Mouse (Mus musculus) cerebellum, adult 2 months (tissue): Measurements from ENCODE around the gene Bbs10. TPM values are rescaled to one million over a fixed set of nuclear protein-coding genes. Genes with fewer than 3 reads are reported as not detected.

Experiments used
- DNase-seq, 2 experiments: peaks; one replicate each; pipeline ENCODE4 v3.0.0; 2021
- H3K27ac ChIP-seq: fragments of 200-500 bp; 2 replicates; pipeline ENCODE4 v1.5.1; 2012; ENCODE audit warnings: low read length, control low read depth, inconsistent platforms; ENCODE audit not compliant: insufficient read depth
- H3K27me3 ChIP-seq: fragments of 200-500 bp; 2 replicates; pipeline ENCODE4 v1.6.1; 2012; ENCODE audit warnings: inconsistent platforms, mild to moderate bottlenecking, low read length, moderate library complexity; ENCODE audit not compliant: control insufficient read depth, insufficient read depth
- H3K4me1 ChIP-seq: fragments of 200-500 bp; 2 replicates; pipeline ENCODE4 v1.6.1; 2011; ENCODE audit warnings: low read length; ENCODE audit not compliant: control insufficient read depth, insufficient read depth
- H3K4me3 ChIP-seq: fragments of 200-500 bp; replicated peaks from 2 replicates; pipeline ENCODE3; 2011; ENCODE audit warnings: mild to moderate bottlenecking, low read depth, low read length, control low read depth; ENCODE audit not compliant: insufficient read depth
- CTCF ChIP-seq: fragments of 200-500 bp; IDR thresholded peaks from 2 replicates; pipeline ENCODE4 v1.5.1; 2011; ENCODE audit warnings: low read depth, mild to moderate bottlenecking, control low read depth, low read length, moderate library complexity, borderline replicate concordance; ENCODE audit not compliant: insufficient read depth
- POLR2A ChIP-seq: fragments of 200-500 bp; IDR thresholded peaks from 2 replicates; pipeline ENCODE4 v1.6.1; 2011; ENCODE audit warnings: low read length, control low read depth, borderline replicate concordance; ENCODE audit not compliant: insufficient read depth
- WGBS: fragments of 180-500 bp; shearing (Covaris S2); methylation state at CpG from one replicate; pipeline ENCODE4 v1.1.7; 2018; 5-methylcytosine and 5-hydroxymethylcytosine counted together
- polyA plus RNA-seq: library from polyadenylated mRNA; depleted of rRNA; stranded (reverse); fragments of >200 nt; gene quantifications from 2 replicates; pipeline ENCODE4 v1.2.3, GENCODE M21; 2012

Bbs10 gene
- polyA plus RNA-seq, 1 experiment: 3.8 TPM

DNA sequence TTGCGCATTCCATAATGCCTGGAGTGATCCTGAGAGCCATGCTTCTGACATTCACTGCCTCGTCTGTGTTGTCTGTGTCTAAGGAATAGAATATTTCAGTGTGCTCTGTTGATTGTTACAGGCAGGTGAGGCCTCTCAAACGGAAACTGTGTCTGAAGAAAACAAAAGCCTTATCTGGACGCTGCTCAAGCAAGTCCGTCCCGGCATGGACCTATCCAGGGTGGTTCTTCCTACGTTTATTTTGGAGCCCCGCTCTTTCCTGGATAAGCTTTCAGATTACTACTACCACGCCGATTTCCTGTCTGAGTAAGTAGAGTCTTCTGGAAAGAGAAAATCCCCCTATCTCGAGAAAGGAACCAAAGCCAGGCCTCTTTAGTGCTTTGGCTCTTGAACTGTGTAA lies 25.6 kb upstream of the Bbs10 start:
- H3K4me3 ChIP-seq: no peak overlapping the region
- WGBS: 87% methylated on average over 11 of the region's 11 CpGs
- no peak overlapping the region for H3K27ac ChIP-seq
- DNase-seq: no peak
- no peaks in the 10 kb centered on the region for H3K27me3 ChIP-seq
- H3K4me1 ChIP-seq: no peaks in the 10 kb centered on the region
- TF ChIP-seq CTCF (no peak), POLR2A (no peak)

DNA sequence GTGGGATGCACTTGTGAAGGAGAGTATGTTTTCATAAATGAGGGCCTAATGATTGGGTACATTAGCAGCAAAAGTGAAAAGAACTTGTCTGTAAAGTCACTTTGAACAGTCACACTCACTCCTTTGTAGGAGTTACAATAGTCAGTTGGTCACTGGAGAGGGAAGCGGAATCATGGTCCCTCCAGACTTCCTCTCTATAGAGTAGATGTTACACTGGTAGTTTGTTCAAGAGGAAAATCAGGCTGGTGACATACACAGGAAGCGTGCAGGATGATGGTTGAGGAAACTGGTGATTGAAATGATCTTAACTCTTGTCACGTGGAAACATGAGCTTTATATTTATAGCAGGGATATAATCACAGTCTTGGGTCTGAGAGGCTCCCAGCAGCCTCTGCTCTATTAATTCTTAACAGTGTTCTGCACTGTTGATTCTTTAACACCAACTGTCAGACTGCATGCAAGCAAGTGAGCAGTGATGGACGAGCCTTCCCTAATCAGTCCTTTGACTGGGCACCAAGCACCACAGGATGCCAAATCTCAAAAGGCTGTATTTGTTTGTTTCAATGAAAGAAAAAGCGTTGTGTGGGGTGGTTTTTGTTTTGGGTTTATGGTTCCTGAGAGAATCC lies 24.9 kb upstream of the Bbs10 start:
- Histone ChIP-seq H3K27me3 (no peaks in the 10 kb centered on the region), H3K27ac (no peak overlapping the region), H3K4me3 (no peak overlapping the region), H3K4me1 (no peaks in the 10 kb centered on the region)
- WGBS: 50% methylated on average over 5 of the region's 5 CpGs
- TF ChIP-seq CTCF (no peak), POLR2A (no peak)
- DNase-seq: no peak

DNA sequence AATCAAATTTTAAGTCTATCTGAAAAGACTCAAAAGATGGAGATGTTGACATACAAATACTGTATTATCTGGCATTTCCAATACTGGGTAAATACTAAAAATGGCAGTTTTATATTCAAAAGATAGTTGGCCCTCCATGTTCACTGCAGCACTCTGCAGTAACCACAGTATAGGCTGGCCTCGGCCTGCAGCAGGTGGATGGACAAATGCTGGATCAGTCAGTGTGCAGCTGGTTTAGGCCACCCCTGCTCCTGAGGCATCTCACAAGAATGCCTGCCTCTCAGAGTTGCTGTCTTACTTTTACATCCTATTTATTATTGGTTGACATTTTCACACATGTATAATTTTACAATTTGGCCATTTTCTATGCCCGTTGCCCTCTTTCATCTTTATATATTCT lies 22.7 kb upstream of the Bbs10 start:
- H3K4me1 ChIP-seq: no peaks in the 10 kb centered on the region
- H3K4me3 ChIP-seq: no peak overlapping the region
- no peak for TF ChIP-seq CTCF
- TF ChIP-seq POLR2A: no peak
- no peak overlapping the region for H3K27ac ChIP-seq
- no peak for DNase-seq
- 75% methylated on average over 2 of the region's 2 CpGs for WGBS
- no peaks in the 10 kb centered on the region for H3K27me3 ChIP-seq

DNA sequence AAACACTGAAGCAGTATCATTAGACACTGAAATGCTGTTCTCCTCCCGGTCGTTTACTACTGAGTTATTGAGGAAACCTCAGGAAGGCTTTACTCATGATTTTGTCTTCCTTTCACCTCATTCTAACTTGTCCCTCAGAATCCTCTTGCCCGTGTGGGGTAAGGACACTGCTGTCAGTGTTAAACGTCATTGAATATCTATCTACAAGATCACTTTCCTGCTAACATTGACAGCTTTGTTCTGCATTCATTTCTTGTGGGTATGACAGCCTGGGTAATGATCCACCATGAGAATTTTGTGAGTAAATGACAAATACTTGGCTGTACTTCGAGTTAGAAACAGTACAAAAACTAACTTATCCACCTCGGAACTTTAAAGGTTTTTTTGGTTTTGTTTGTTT lies 848 bp upstream of the Bbs10 start:
- DNase-seq: no peak

DNA sequence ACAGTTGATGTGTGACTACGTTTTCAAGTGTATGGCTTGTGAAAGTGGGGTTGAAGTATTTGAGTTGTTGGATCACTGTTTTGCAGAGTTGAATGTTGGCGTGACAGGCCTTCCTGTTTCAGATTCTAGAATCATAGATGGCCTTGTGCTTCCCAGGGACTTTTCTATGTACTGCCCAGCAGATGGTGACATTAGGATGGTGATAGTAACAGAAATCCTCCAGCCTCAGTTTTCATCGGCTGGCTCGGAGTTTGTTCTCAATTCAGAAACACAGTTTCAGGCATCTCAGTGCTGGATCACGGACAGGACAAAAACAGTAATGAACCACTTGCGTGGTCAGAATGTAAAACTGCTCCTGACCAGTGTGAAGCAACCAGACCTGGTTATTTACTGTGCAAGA lies 1.1 kb downstream of the Bbs10 start:
- no peak overlapping the region for H3K27ac ChIP-seq
- H3K27me3 ChIP-seq: no peaks in the 10 kb centered on the region
- no peak overlapping the region for H3K4me3 ChIP-seq
- DNase-seq: peak; percentile 18 to 23
- peaks cover 2% of the 10 kb centered on the region; the same call in 1 of the 2 replicates for H3K4me1 ChIP-seq
- TF ChIP-seq POLR2A (no peak), CTCF (no peak)
- 65% methylated on average over 6 of the region's 6 CpGs for WGBS

More for the DNA sequence above, 848 bp upstream of the Bbs10 start:
- TF ChIP-seq POLR2A: no peak
- TF ChIP-seq CTCF: no peak
- Histone ChIP-seq H3K27ac (no peak overlapping the region), H3K4me3 (no peak overlapping the region), H3K4me1 (peaks cover 2% of the 10 kb centered on the region; the same call in 1 of the 2 replicates), H3K27me3 (no peaks in the 10 kb centered on the region)
- 52% methylated on average over 6 of the region's 6 CpGs for WGBS

DNA sequence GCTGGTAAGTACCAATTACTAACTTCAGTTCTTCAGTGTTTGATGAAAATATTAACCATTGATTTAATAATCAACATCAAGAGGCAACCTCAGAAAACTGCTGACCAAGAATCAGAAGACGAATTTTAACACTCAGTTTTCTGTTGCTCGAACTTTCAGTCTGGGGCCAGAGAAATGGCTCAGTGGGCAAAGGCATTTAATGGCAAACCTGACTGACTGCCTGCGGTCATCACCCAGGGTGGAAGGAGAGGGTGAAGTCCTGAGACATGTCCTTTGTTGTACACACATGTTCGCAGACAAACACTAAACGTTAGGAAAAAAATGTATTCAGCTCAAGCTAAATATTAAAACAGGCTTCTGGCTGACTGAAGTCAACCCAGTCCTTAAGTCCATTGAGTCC lies 2.6 kb downstream of the Bbs10 start:
- WGBS: 92% methylated on average over 5 of the region's 5 CpGs
- no peak for TF ChIP-seq CTCF
- TF ChIP-seq POLR2A: no peak
- no peak overlapping the region for H3K27ac ChIP-seq
- H3K4me3 ChIP-seq: no peak overlapping the region
- peaks cover 2% of the 10 kb centered on the region; the same call in 1 of the 2 replicates for H3K4me1 ChIP-seq
- no peak for DNase-seq
- H3K27me3 ChIP-seq: no peaks in the 10 kb centered on the region

DNA sequence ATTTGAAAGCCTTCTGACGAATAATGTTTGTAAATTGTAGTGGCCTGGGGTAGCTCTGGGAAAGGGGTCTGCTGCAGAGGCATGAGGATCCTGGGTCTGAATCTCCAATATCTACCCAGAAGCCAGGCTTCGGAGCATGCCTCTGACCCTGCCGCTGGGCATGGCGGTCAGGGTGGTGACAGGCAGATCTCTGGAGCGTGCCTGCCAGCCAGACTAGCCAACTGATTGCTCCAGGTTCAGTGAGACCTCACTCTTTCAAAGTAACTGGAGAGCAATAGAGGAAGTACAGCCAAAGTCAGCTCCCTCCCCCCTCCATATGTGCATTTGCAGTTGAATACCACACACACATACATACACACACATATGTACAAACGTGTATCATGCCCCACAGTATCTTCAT lies 4.0 kb downstream of the Bbs10 start:
- no peak for DNase-seq
- H3K4me3 ChIP-seq: no peak overlapping the region
- no peak overlapping the region for H3K27ac ChIP-seq
- H3K4me1 ChIP-seq: peaks cover 2% of the 10 kb centered on the region; the same call in 1 of the 2 replicates
- 85% methylated on average over 6 of the region's 6 CpGs for WGBS
- H3K27me3 ChIP-seq: no peaks in the 10 kb centered on the region
- no peak for TF ChIP-seq CTCF

DNA sequence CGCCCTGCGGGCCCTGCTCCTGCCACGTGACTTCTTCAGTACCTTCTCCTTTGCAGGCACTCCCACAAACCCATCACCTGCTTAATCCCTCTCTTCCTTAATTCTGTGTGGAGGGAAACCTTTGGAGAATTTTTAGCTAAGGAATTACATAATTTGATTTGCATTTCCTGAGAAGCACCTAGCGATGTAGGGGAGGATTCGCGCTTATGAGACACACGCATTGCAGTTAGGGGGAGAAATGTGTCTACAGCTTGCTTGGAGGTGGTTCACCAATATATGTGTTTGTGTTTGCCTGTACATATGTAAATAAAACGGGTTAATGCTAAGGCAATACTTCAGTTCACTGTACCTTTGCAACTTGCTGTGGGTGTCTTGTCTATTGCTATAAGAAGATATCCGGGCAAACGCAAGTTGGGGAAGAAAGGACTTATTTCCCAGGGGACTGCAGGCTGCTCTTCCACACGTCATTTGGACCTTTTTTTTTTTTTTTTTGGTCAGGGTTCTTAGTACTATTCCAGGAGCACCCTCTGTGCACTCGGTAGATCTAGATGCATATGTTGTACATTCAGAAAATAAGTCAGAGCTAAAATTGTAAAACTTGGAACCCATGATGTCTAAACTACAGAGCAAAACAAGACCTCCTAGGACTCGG lies 10.5 kb downstream of the Bbs10 start:
- TF ChIP-seq CTCF: no peak
- no peak for TF ChIP-seq POLR2A
- H3K4me3 ChIP-seq: no peak overlapping the region
- no peak for DNase-seq
- no peaks in the 10 kb centered on the region for H3K4me1 ChIP-seq
- 89% methylated on average over 13 of the region's 13 CpGs for WGBS
- H3K27me3 ChIP-seq: no peaks in the 10 kb centered on the region
- H3K27ac ChIP-seq: no peak overlapping the region
